Mouse (Mus musculus) left cerebral cortex, postnatal 36 days (tissue): ENCODE results near the gene Inpp5d. TPM values are rescaled to one million over a fixed set of nuclear protein-coding genes. Genes with fewer than 3 reads are reported as not detected.

ENCODE experiments used
- DNase-seq, 2 experiments: peaks; one replicate each; pipeline ENCODE4 v3.0.0; 2021 to 2022; ENCODE audit warnings: low spot score in 2 of 2, mixed read lengths in 1 of 2
- intact Hi-C: fragments of 180-260 bp; cut with DNase I; formaldehyde crosslinking; loops from one replicate; pipeline ENCODE4 v1.15.1; 2025
- total RNA-seq, 2 experiments: library from RNA; stranded (reverse); gene quantifications; 2 replicates each; pipeline ENCODE4 v1.2.3; 2021

Gene Inpp5d
- total RNA-seq, 2 experiments from 2014 or later = 19.8 to 20.5 TPM

- no peak for DNase-seq
- intact Hi-C loops = loop anchor here (5.0 kb wide), 2 partner anchors 33 to 177 kb away; partner anchors contain the start of gene Neu2
These were observed 64.0 kb downstream of the Inpp5d start for GRCm38 (mm10) chr1:87684071-87684470.

GRCm38 (mm10) chr1:87684791-87685190, 64.7 kb downstream of the Inpp5d start:
- peak; percentile 75 to 76 for DNase-seq
- intact Hi-C loops = loop anchor here (5.0 kb wide), 2 partner anchors 33 to 177 kb away; partner anchors contain the start of gene Neu2

GRCm38 (mm10) chr1:87686351-87686750, 66.2 kb downstream of the Inpp5d start:
- no peak for DNase-seq

GRCm38 (mm10) chr1:87687009-87687408, 66.9 kb downstream of the Inpp5d start:
- intact Hi-C loops = no loop called here
- DNase-seq = no peak

More at GRCm38 (mm10) chr1:87686351-87686750, 66.2 kb downstream of the Inpp5d start:
- intact Hi-C loops = no loop called here

- intact Hi-C loops = no loop called here
- DNase-seq = no peak
These were observed 69.7 kb downstream of the Inpp5d start for GRCm38 (mm10) chr1:87689661-87690341.

- intact Hi-C loops = no loop called here
- DNase-seq = no peak
These were observed 76.2 kb downstream of the Inpp5d start for GRCm38 (mm10) chr1:87696358-87696757.

- DNase-seq = no peak
- intact Hi-C loops = no loop called here
These were observed 77.9 kb downstream of the Inpp5d start for GRCm38 (mm10) chr1:87698010-87698409.

GRCm38 (mm10) chr1:87699890-87700448, 79.9 kb downstream of the Inpp5d start:
- intact Hi-C loops = no loop called here
- peak in 1 of 2 experiments; percentile 35 for DNase-seq

- intact Hi-C loops = no loop called here
- DNase-seq = no peak
These were observed 84.1 kb downstream of the Inpp5d start for GRCm38 (mm10) chr1:87704230-87704629.

GRCm38 (mm10) chr1:87706361-87706760, 86.2 kb downstream of the Inpp5d start:
- no peak for DNase-seq
- intact Hi-C loops = no loop called here

GRCm38 (mm10) chr1:87709020-87709419, 88.9 kb downstream of the Inpp5d start:
- peak; percentile 63 to 71 for DNase-seq
- intact Hi-C loops = no loop called here

GRCm38 (mm10) chr1:87709661-87710270, 89.7 kb downstream of the Inpp5d start:
- intact Hi-C loops = no loop called here
- DNase-seq = no peak

GRCm38 (mm10) chr1:87711938-87712613, 92.0 kb downstream of the Inpp5d start:
- intact Hi-C loops = no loop called here

GRCm38 (mm10) chr1:87712614-87712971, 92.5 kb downstream of the Inpp5d start:
- no peak for DNase-seq

More at GRCm38 (mm10) chr1:87711938-87712613, 92.0 kb downstream of the Inpp5d start:
- DNase-seq = no peak

GRCm38 (mm10) chr1:87721382-87721781, 101.3 kb downstream of the Inpp5d start:
- peak; percentile 55 to 66 for DNase-seq
- intact Hi-C loops = loop anchor here (5.0 kb wide), 1 partner anchor 214 kb away; the partner anchor contains the start of gene Neu2

More at GRCm38 (mm10) chr1:87712614-87712971, 92.5 kb downstream of the Inpp5d start:
- intact Hi-C loops = no loop called here

- no peak for DNase-seq
- intact Hi-C loops = loop anchor here (5.0 kb wide), 1 partner anchor 215 kb away; the partner anchor contains the start of gene Neu2
These were observed 102.0 kb downstream of the Inpp5d start for GRCm38 (mm10) chr1:87722081-87722480.

GRCm38 (mm10) chr1:87723351-87723750, 103.2 kb downstream of the Inpp5d start:
- intact Hi-C loops = loop anchor here (5.0 kb wide), 1 partner anchor 216 kb away; the partner anchor contains the start of gene Neu2
- no peak for DNase-seq

GRCm38 (mm10) chr1:87729070-87729469, 109.0 kb downstream of the Inpp5d start:
- intact Hi-C loops = no loop called here
- no peak for DNase-seq

GRCm38 (mm10) chr1:87729850-87730249, 109.7 kb downstream of the Inpp5d start:
- DNase-seq = no peak
- intact Hi-C loops = no loop called here

- DNase-seq = no peak
- intact Hi-C loops = no loop called here
These were observed 110.2 kb downstream of the Inpp5d start for GRCm38 (mm10) chr1:87730271-87730670.
